Mouse (Mus musculus) fibroblast of lung, adult 2 months (primary cell): ENCODE results near the gene Moxd1.
"Not testable (repeated sequence)": the region's sequence is repeated elsewhere in the genome, so short reads cannot be mapped to it uniquely, and the experiment has no call there.

Experiments
- DNase-seq: peaks from one replicate; pipeline ENCODE4 v3.0.0-alpha.2; 2011; ENCODE audit warnings: low read depth

The Moxd1 gene

DNA sequence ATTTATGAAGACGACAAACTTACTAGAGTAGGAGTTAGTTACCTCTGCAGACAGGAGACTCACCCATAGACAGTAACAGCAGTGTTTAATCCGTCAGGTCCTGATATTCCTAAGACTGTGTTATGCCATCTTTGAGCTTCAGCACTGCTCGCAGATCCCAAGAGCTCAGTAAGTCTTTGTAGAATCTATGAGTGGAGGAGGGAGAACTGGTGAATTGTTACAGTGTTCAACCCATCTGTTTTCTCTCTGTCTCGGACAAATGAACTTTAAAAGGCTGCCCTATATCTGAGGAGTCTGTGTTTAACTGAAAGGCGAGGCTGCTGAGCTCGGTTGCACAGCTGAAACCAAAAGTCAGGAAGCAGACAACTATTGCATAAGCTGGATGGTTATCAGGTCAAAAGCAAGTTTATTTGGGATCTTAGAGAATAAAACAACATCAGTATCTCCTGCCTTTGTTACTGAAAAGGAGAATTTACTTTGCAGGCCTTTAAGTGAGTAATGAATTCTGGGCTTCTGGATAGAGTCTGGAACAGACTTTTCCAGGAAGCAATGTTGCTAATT lies 47.8 kb downstream of the Moxd1 start:
- DNase-seq: peak; percentile 17

GRCm38 (mm10) chr10:24276211-24276610 lies 52.9 kb downstream of the Moxd1 start:
- no peak for DNase-seq

GRCm38 (mm10) chr10:24282650-24283049 lies 59.3 kb downstream of the Moxd1 start:
- DNase-seq: peak; percentile 25

- DNase-seq: no peak
These were observed 68.3 kb downstream of the Moxd1 start for GRCm38 (mm10) chr10:24291611-24292010.

GRCm38 (mm10) chr10:24292671-24293070 lies 69.4 kb downstream of the Moxd1 start:
- no peak for DNase-seq

DNA sequence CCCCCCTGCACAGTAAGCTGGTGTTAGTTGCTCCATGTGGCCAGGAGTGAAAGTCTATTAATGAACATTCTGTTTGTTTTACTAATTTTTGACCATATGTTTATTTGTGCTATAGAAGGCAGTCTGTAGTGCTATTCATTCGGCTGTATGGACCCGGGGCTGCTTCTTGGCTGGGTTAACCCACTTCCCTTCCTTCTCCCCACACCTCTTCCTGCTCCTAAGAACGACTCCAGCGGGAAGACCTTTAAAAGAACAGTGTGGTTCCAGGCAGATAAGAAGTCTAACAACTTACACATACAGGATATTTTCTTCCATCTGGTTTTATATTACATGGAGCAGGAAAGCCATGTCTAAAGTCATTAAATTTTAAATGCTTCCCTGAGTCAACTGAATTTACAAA lies 73.3 kb downstream of the Moxd1 start:
- DNase-seq: no peak

GRCm38 (mm10) chr10:24297792-24298191 lies 74.5 kb downstream of the Moxd1 start:
- DNase-seq: peak; percentile 36

- DNase-seq: peak; percentile 26
These were observed 75.2 kb downstream of the Moxd1 start for GRCm38 (mm10) chr10:24298260-24299244.

DNA sequence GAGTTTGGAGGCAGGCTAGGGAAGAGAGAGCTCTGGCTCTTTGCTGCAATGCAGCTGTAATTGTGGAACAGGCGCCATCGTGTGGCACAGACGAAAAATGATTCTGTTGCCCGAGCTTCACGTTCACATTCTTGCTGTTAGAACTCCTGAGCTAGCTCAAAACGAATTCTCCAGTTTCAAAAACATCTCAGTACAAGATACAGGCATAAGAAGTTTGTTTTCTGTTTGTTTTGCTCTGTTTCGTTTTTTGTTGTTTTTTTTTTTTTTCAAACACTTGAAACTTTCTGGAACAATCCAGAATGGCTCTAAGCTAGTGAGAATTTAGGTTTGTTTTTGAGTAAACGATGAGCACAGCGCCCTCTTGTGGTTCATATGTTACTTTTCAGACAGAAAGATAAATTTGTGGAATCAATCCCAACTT lies 88.9 kb downstream of the Moxd1 start:
- DNase-seq: peak; percentile 79

DNA sequence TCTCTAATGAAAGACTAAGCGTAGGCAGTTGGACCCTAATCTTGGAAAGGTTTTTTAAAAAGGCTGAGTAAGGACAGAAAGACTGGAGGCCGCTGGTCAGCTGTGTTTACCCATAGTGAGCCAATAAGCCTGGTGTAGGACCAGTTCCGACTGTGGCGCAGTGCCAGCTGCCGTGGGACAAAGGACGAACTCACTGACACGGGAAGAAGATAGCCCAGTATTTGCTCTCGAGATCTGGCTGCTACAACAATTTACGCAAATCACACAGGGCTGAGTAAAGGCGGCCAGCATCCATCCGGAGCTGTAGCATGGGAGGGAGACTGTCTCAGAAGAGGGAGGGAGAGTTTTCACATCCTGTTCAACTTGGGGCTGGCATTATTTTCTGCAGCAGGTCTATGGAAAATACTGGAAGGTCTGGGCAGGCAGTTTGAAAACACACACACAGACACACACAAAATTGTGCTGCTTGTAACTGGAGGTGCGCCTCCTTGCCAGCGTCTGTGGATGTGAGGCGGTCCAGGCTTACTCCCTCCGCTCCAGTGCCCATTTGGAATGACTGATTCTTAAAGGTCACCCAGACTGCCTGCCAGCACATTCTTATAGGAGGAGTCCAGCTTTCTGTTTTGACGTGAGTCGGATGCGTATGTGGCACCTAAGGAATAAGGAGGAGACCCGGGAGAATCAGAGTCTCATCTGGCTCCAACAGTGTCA lies 94.0 kb downstream of the Moxd1 start:
- no peak for DNase-seq

GRCm38 (mm10) chr10:24320326-24320725 lies 97.0 kb downstream of the Moxd1 start:
- DNase-seq: no peak

DNA sequence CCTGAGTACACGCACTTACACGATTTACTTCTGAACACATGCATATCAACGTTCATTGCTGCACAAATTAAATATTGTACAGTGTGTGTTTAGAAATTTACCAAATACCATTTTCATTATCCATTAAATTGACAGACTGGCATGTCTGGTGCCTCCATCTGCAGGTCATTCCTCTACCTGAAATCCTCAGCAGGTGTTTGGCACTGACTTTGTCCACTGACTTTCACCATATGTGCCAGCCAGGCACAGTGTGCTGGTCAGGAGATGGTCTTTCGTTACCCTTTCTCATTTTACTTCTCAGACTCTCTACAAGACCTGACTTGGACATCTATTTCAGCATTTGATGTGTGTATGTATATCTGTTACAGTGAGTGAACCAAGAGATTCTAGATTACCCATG lies 99.7 kb downstream of the Moxd1 start:
- DNase-seq: no peak

DNA sequence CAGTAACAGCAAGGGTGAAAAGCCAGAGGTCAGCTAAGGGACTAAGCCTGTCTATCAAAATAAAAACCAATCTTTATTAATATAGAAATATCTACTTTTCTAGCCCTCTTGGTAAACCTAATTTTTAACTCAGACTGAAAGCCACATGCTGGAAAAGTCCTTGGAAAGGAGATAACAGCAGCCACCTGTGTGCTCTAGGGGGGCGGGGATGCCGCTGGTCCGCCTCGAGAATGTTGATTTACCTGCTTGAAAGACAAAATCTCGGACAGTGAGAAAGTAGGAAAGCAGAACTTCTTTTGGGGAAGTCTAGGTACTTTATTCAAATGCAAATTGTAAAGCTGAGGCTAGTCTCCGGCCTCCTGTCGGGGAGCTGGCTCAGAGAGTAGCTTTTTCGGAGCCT lies 103.9 kb downstream of the Moxd1 start:
- DNase-seq: not testable (repeated sequence)

GRCm38 (mm10) chr10:24332799-24333198 lies 109.5 kb downstream of the Moxd1 start:
- DNase-seq: no peak

- peak; percentile 53 for DNase-seq
These were observed 116.4 kb downstream of the Moxd1 start for GRCm38 (mm10) chr10:24339593-24340143.

GRCm38 (mm10) chr10:24340551-24341213 lies 117.4 kb downstream of the Moxd1 start:
- no peak for DNase-seq

DNA sequence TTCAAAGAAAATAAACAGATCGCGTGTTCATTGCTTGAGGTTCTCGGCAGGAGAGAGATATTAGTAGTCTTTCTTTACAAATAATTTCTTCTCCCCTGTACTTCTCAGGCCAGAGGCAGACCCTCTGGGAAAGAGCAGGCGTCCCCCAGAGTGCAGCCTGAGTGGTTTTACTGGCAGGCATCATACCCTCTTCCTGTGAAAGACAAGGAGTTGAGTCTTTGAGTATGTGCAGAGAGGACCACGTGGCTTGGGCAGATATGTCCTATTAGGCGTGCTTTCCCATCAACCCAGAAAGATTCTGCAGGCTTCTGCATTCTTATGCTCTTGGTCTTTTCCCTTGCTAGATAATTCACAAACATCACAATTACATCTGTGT lies 117.9 kb downstream of the Moxd1 start:
- DNase-seq: no peak

DNA sequence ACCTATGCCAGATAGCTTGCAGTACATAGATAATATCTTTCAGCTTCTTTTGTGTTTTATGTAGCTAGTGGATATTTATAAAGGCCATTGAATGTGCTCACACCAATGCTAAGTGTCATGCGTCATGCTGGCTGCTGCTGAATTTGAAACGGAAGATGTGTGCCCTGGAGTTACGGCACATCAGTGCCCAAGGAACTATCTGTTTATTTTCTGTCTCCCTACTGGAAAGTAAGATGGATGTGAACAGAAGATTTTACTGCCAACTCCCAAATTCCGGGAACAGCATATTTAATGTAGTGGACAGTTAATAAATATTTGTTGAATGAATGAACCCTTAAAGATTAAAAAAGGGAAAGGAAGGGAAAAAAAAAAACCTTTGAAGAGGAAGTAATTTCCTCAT lies 119.8 kb downstream of the Moxd1 start:
- DNase-seq: no peak
